Mouse (Mus musculus): ENCODE data around the gene Siae. TPM values are rescaled to one million over a fixed set of nuclear protein-coding genes. Genes with fewer than 3 reads are reported as not detected.

Gene Siae
- polyA plus RNA-seq, 1 experiment from 2014 or later, result 9.2 TPM

- H3K4me1 ChIP-seq (ENCODE audit: control insufficient read depth, insufficient read depth, low read length), result peaks cover 7% of the 10 kb centered on the region; the same call in 1 of the 2 replicates
- no peaks in the 10 kb centered on the region for H3K27me3 ChIP-seq (ENCODE audit: control insufficient read depth, insufficient read depth, low read length)
- H3K36me3 ChIP-seq (ENCODE audit: control insufficient read depth, insufficient read depth), result no peaks in the 10 kb centered on the region
- H3K9ac ChIP-seq (ENCODE audit: low read length), result no peak overlapping the region
- H3K9me3 ChIP-seq (replicated peaks; ENCODE audit: control insufficient read depth, low read length), result no peaks in the 10 kb centered on the region
- WGBS, result 64% methylated on average over 4 of the region's 4 CpGs
- no peak for ATAC-seq (replicated peaks; ENCODE audit: extremely low read depth, insufficient read depth, low FRiP score)
- H3K4me2 ChIP-seq (ENCODE audit: low read depth, low read length), result no peak overlapping the region
- H3K27ac ChIP-seq (ENCODE audit: low read length), result no peak overlapping the region
- no peak overlapping the region for H3K4me3 ChIP-seq (ENCODE audit: low read length)
Measured at GRCm38 (mm10) chr9:37609558-37609957, 54.1 kb downstream of the Siae start.

- Histone ChIP-seq H3K9ac (ENCODE audit: low read length) (peak within 1 kb of the TSS; percentile 81), H3K9me3 (replicated peaks; ENCODE audit: control insufficient read depth, low read length) (no peaks in the 10 kb centered on the region), H3K27ac (ENCODE audit: low read length) (peak within 1 kb of the TSS; percentile 82), H3K4me2 (ENCODE audit: low read depth, low read length) (peak within 1 kb of the TSS; percentile 93), H3K4me3 (ENCODE audit: low read length) (peak within 1 kb of the TSS; percentile 76), H3K27me3 (ENCODE audit: control insufficient read depth, insufficient read depth, low read length) (no peaks in the 10 kb centered on the region), H3K36me3 (ENCODE audit: control insufficient read depth, insufficient read depth) (no peaks in the 10 kb centered on the region), H3K4me1 (ENCODE audit: control insufficient read depth, insufficient read depth, low read length) (peaks cover 7% of the 10 kb centered on the region; the same call in 1 of the 2 replicates)
- WGBS, result under 1% methylated on average over 45 of the region's 45 CpGs
- peak; percentile 98 for ATAC-seq (replicated peaks; ENCODE audit: extremely low read depth, insufficient read depth, low FRiP score)
Measured at GRCm38 (mm10) chr9:37613182-37613910, 57.8 kb downstream of the Siae start, which contains the start of gene Spa17. TSS of gene Spa17 (minus strand) at chr9:37613722.

- H3K4me1 ChIP-seq (ENCODE audit: control insufficient read depth, insufficient read depth, low read length), result peaks cover 7% of the 10 kb centered on the region; the same call in 1 of the 2 replicates
- peak overlapping the region; percentile 93 for H3K4me2 ChIP-seq (ENCODE audit: low read depth, low read length)
- peak overlapping the region; percentile 76 for H3K4me3 ChIP-seq (ENCODE audit: low read length)
- H3K9ac ChIP-seq (ENCODE audit: low read length), result peak overlapping the region; percentile 67
- H3K9me3 ChIP-seq (replicated peaks; ENCODE audit: control insufficient read depth, low read length), result no peaks in the 10 kb centered on the region
- 21% methylated on average over 6 of the region's 6 CpGs for WGBS
- H3K27ac ChIP-seq (ENCODE audit: low read length), result peak overlapping the region; percentile 71
- no peaks in the 10 kb centered on the region for H3K36me3 ChIP-seq (ENCODE audit: control insufficient read depth, insufficient read depth)
- ATAC-seq (replicated peaks; ENCODE audit: extremely low read depth, insufficient read depth, low FRiP score), result no peak
- H3K27me3 ChIP-seq (ENCODE audit: control insufficient read depth, insufficient read depth, low read length), result no peaks in the 10 kb centered on the region
Measured at GRCm38 (mm10) chr9:37613911-37614280, 58.4 kb downstream of the Siae start.

GRCm38 (mm10) chr9:37614316-37614715 lies 58.8 kb downstream of the Siae start:
- ATAC-seq (replicated peaks; ENCODE audit: extremely low read depth, insufficient read depth, low FRiP score), result no peak
- H3K4me2 ChIP-seq (ENCODE audit: low read depth, low read length), result peak overlapping the region; percentile 93
- H3K36me3 ChIP-seq (ENCODE audit: control insufficient read depth, insufficient read depth), result no peaks in the 10 kb centered on the region
- no peaks in the 10 kb centered on the region for H3K27me3 ChIP-seq (ENCODE audit: control insufficient read depth, insufficient read depth, low read length)
- H3K9ac ChIP-seq (ENCODE audit: low read length), result no peak overlapping the region
- H3K4me1 ChIP-seq (ENCODE audit: control insufficient read depth, insufficient read depth, low read length), result peaks cover 7% of the 10 kb centered on the region; the same call in 1 of the 2 replicates
- H3K4me3 ChIP-seq (ENCODE audit: low read length), result no peak overlapping the region
- no peaks in the 10 kb centered on the region for H3K9me3 ChIP-seq (replicated peaks; ENCODE audit: control insufficient read depth, low read length)
- no peak overlapping the region for H3K27ac ChIP-seq (ENCODE audit: low read length)

- no peaks in the 10 kb centered on the region for H3K36me3 ChIP-seq (ENCODE audit: control insufficient read depth, insufficient read depth)
- no peak overlapping the region for H3K9ac ChIP-seq (ENCODE audit: low read length)
- H3K4me3 ChIP-seq (ENCODE audit: low read length), result no peak overlapping the region
- no peak overlapping the region for H3K4me2 ChIP-seq (ENCODE audit: low read depth, low read length)
- ATAC-seq (replicated peaks; ENCODE audit: extremely low read depth, insufficient read depth, low FRiP score), result no peak
- H3K4me1 ChIP-seq (ENCODE audit: control insufficient read depth, insufficient read depth, low read length), result peaks cover 7% of the 10 kb centered on the region; the same call in 1 of the 2 replicates
- H3K27ac ChIP-seq (ENCODE audit: low read length), result no peak overlapping the region
- H3K27me3 ChIP-seq (ENCODE audit: control insufficient read depth, insufficient read depth, low read length), result no peaks in the 10 kb centered on the region
- no peaks in the 10 kb centered on the region for H3K9me3 ChIP-seq (replicated peaks; ENCODE audit: control insufficient read depth, low read length)
- 72% methylated on average over 5 of the region's 5 CpGs for WGBS
Measured at GRCm38 (mm10) chr9:37615220-37615619, 59.7 kb downstream of the Siae start.

GRCm38 (mm10) chr9:37616770-37617169 lies 61.3 kb downstream of the Siae start:
- Histone ChIP-seq H3K9ac (ENCODE audit: low read length) (no peak overlapping the region), H3K36me3 (ENCODE audit: control insufficient read depth, insufficient read depth) (no peaks in the 10 kb centered on the region), H3K4me2 (ENCODE audit: low read depth, low read length) (no peak overlapping the region), H3K9me3 (replicated peaks; ENCODE audit: control insufficient read depth, low read length) (no peaks in the 10 kb centered on the region), H3K27me3 (ENCODE audit: control insufficient read depth, insufficient read depth, low read length) (no peaks in the 10 kb centered on the region), H3K27ac (ENCODE audit: low read length) (no peak overlapping the region), H3K4me1 (ENCODE audit: control insufficient read depth, insufficient read depth, low read length) (peaks cover 7% of the 10 kb centered on the region; the same call in 1 of the 2 replicates), H3K4me3 (ENCODE audit: low read length) (no peak overlapping the region)
- 52% methylated on average over 2 of the region's 2 CpGs for WGBS
- ATAC-seq (replicated peaks; ENCODE audit: extremely low read depth, insufficient read depth, low FRiP score), result no peak

- H3K27me3 ChIP-seq (ENCODE audit: control insufficient read depth, insufficient read depth, low read length), result no peaks in the 10 kb centered on the region
- ATAC-seq (replicated peaks; ENCODE audit: extremely low read depth, insufficient read depth, low FRiP score), result no peak
- H3K4me2 ChIP-seq (ENCODE audit: low read depth, low read length), result no peak overlapping the region
- no peaks in the 10 kb centered on the region for H3K36me3 ChIP-seq (ENCODE audit: control insufficient read depth, insufficient read depth)
- 80% methylated on average over 6 of the region's 6 CpGs for WGBS
- 0 out of 2 replicates have a peak, but pooled peaks cover 2% of the 10 kb centered on the region for H3K4me1 ChIP-seq (ENCODE audit: control insufficient read depth, insufficient read depth, low read length)
- H3K4me3 ChIP-seq (ENCODE audit: low read length), result no peak overlapping the region
- H3K9me3 ChIP-seq (replicated peaks; ENCODE audit: control insufficient read depth, low read length), result no peaks in the 10 kb centered on the region
- H3K27ac ChIP-seq (ENCODE audit: low read length), result no peak overlapping the region
- H3K9ac ChIP-seq (ENCODE audit: low read length), result no peak overlapping the region
Measured at GRCm38 (mm10) chr9:37621290-37621689, 65.8 kb downstream of the Siae start.

GRCm38 (mm10) chr9:37623981-37624380 lies 68.5 kb downstream of the Siae start:
- ATAC-seq (replicated peaks; ENCODE audit: extremely low read depth, insufficient read depth, low FRiP score), result no peak
- H3K36me3 ChIP-seq (ENCODE audit: control insufficient read depth, insufficient read depth), result no peaks in the 10 kb centered on the region
- no peak overlapping the region for H3K9ac ChIP-seq (ENCODE audit: low read length)
- H3K27ac ChIP-seq (ENCODE audit: low read length), result no peak overlapping the region
- H3K4me1 ChIP-seq (ENCODE audit: control insufficient read depth, insufficient read depth, low read length), result 0 out of 2 replicates have a peak, but pooled peaks cover 2% of the 10 kb centered on the region
- H3K27me3 ChIP-seq (ENCODE audit: control insufficient read depth, insufficient read depth, low read length), result no peaks in the 10 kb centered on the region
- H3K4me2 ChIP-seq (ENCODE audit: low read depth, low read length), result no peak overlapping the region
- H3K4me3 ChIP-seq (ENCODE audit: low read length), result no peak overlapping the region
- H3K9me3 ChIP-seq (replicated peaks; ENCODE audit: control insufficient read depth, low read length), result no peaks in the 10 kb centered on the region
- 81% methylated on average over 3 of the region's 3 CpGs for WGBS

GRCm38 (mm10) chr9:37624502-37624901 lies 69.0 kb downstream of the Siae start:
- no peak overlapping the region for H3K4me3 ChIP-seq (ENCODE audit: low read length)
- no peak for ATAC-seq (replicated peaks; ENCODE audit: extremely low read depth, insufficient read depth, low FRiP score)
- no peak overlapping the region for H3K4me2 ChIP-seq (ENCODE audit: low read depth, low read length)
- H3K27ac ChIP-seq (ENCODE audit: low read length), result no peak overlapping the region
- no peaks in the 10 kb centered on the region for H3K27me3 ChIP-seq (ENCODE audit: control insufficient read depth, insufficient read depth, low read length)
- H3K9me3 ChIP-seq (replicated peaks; ENCODE audit: control insufficient read depth, low read length), result no peaks in the 10 kb centered on the region
- H3K36me3 ChIP-seq (ENCODE audit: control insufficient read depth, insufficient read depth), result no peaks in the 10 kb centered on the region
- no peak overlapping the region for H3K9ac ChIP-seq (ENCODE audit: low read length)
- 0 out of 2 replicates have a peak, but pooled peaks cover 2% of the 10 kb centered on the region for H3K4me1 ChIP-seq (ENCODE audit: control insufficient read depth, insufficient read depth, low read length)
- 75% methylated on average over 1 of the region's 1 CpGs for WGBS

Measured in heart, embryonic 16.5 days (tissue).